In genomic region chr15:99970606-99971005, GRCm38 (mm10) we compare ENCODE assay signal across 18 mouse cellular contexts. TPM values are rescaled to one million over a fixed set of nuclear protein-coding genes. Genes with fewer than 3 reads are reported as not detected.
DNase-seq lines count a peak whose midpoint lies in the region; ATAC-seq lines count a peak whose summit lies in the region.
"Had no signal": no experiment of that assay in that cellular context is flagged by ENCODE, and none has a peak within 500 bp of the region (broad histone marks: within the 10 kb centered on the region; RNA-seq: fewer than 3 reads in every experiment).

No protein-coding gene starts in this region.

- no peak overlapping the region for H3K27ac ChIP-seq in heart, embryonic 12.5 days (ENCODE audit: poor library complexity, severe bottlenecking)
- no peak overlapping the region for H3K27ac ChIP-seq in hindbrain, embryonic 12.5 days
- H3K27ac ChIP-seq: hindbrain, embryonic 10.5 days had no signal

- H3K36me3 ChIP-seq in heart, embryonic 12.5 days: no peaks in the 10 kb centered on the region
- H3K36me3 ChIP-seq in hindbrain, embryonic 12.5 days: no peaks in the 10 kb centered on the region
- H3K36me3 ChIP-seq: hindbrain, embryonic 10.5 days had no signal

- intact Hi-C loops in heart, postnatal 10 days (cut with DNase I): no loop called here

- H3K4me1 ChIP-seq in heart, embryonic 12.5 days (replicated peaks): peaks cover 6% of the 10 kb centered on the region; the same call in 1 of the 2 replicates
- H3K4me1 ChIP-seq in hindbrain, embryonic 12.5 days: 0 out of 2 replicates have a peak, but pooled peaks cover 3% of the 10 kb centered on the region

- no peaks in the 10 kb centered on the region for H3K9me3 ChIP-seq in heart, embryonic 12.5 days (replicated peaks)
- H3K9me3 ChIP-seq in hindbrain, embryonic 12.5 days (replicated peaks): no peaks in the 10 kb centered on the region
- H3K9me3 ChIP-seq: hindbrain, embryonic 10.5 days; megakaryocyte, embryonic 14.5 days had no signal

- H3K27me3 ChIP-seq in heart, embryonic 12.5 days (replicated peaks): no peaks in the 10 kb centered on the region
- no peaks in the 10 kb centered on the region for H3K27me3 ChIP-seq in hindbrain, embryonic 12.5 days
- H3K27me3 ChIP-seq: megakaryocyte, embryonic 14.5 days had no signal

- H3K4me3 ChIP-seq in heart, embryonic 12.5 days: no peak overlapping the region
- H3K4me3 ChIP-seq in hindbrain, embryonic 12.5 days: no peak overlapping the region
- H3K4me3 ChIP-seq: hindbrain, embryonic 10.5 days; megakaryocyte, embryonic 14.5 days had no signal

- no peak overlapping the region for H3K4me2 ChIP-seq in heart, embryonic 12.5 days
- H3K4me2 ChIP-seq in hindbrain, embryonic 12.5 days (replicated peaks): no peak overlapping the region

- ATAC-seq in heart, embryonic 12.5 days (ENCODE audit: insufficient number of reproducible peaks, low FRiP score): no peak
- ATAC-seq in hindbrain, embryonic 12.5 days (ENCODE audit: low FRiP score): no peak

- peak; percentile 40 to 69 for DNase-seq in heart, adult 9 months (ENCODE audit: low spot score in 2 of 2)
- peak; percentile 13 for DNase-seq in layer of hippocampus, adult 9-11 months
- no peak for DNase-seq in layer of hippocampus, adult 8-10 months (ENCODE audit: low spot score in 2 of 2)
- DNase-seq in heart, postnatal 10 days: peak; percentile 27 to 34
- peak; percentile 60 for DNase-seq in lung, postnatal 36 days
- DNase-seq in yolk sac, embryonic 10.5 days (ENCODE audit: low spot score): no peak
- DNase-seq: adrenal gland, adult 2 months; cerebellum, adult 11 months; embryo, embryonic 11 days; thymus, postnatal 25 days had no signal

- 88% methylated on average over 1 of the region's 1 CpGs for WGBS in heart, embryonic 12.5 days
- WGBS in hindbrain, embryonic 12.5 days: 94% methylated on average over 1 of the region's 1 CpGs

- H3K9ac ChIP-seq in heart, embryonic 12.5 days: no peak overlapping the region
- H3K9ac ChIP-seq in hindbrain, embryonic 12.5 days: no peak overlapping the region

RNA-seq across cellular contexts. Expression of gene Larp4, which starts 0.7 kb away (rescaled TPM):
- polyA plus RNA-seq in heart, embryonic 12.5 days (2016; fragmentation: Nextera tagmentation; extraction: Ambion mirVana): 38.0 and 40.7 TPM in 2 replicates
- total RNA-seq in layer of hippocampus, adult 8-10 months (2022): 10 to 100 TPM; 47.8 to 60.3 (median 53.4) TPM
- total RNA-seq in heart, postnatal 10 days (2021): 10 to 100 TPM; 76.5 to 78.2 TPM
- polyA plus RNA-seq in hindbrain, embryonic 12.5 days (2016; fragmentation: Nextera tagmentation; extraction: Ambion mirVana): 31.2 and 34.5 TPM in 2 replicates

RNA-seq across cellular contexts. Expression of gene Fam186a, which starts 3.7 kb away (rescaled TPM):
- polyA plus RNA-seq in heart, embryonic 12.5 days (2016; fragmentation: Nextera tagmentation; extraction: Ambion mirVana): not detected in 2 replicates
- total RNA-seq in layer of hippocampus, adult 8-10 months (2022): under 1 TPM in 3 of 4 experiments, not detected in 1; 0.04 to 0.40 (median 0.07) TPM
- total RNA-seq in heart, postnatal 10 days (2021): not detected
- 0.03 TPM in 1 of 2 replicates, not detected in the other for polyA plus RNA-seq in hindbrain, embryonic 12.5 days (2016; fragmentation: Nextera tagmentation; extraction: Ambion mirVana)
- total RNA-seq: monocyte, adult 5-6 weeks; neutrophil, adult 5-6 weeks had no signal
- polyA plus RNA-seq: hindbrain, embryonic 10.5 days; large intestine, adult 2 months; limb, embryonic 11.5 days had no signal

Comparison
In these comparisons a context has a peak if more than half of its experiments do, and no peak if none do; other contexts are left out.
1. DNase-seq: peak in heart, adult 9 months (2 of 2), layer of hippocampus, adult 9-11 months (single experiment), heart, postnatal 10 days (2 of 2) and lung, postnatal 36 days (single experiment); none in layer of hippocampus, adult 8-10 months (0 of 2) and yolk sac, embryonic 10.5 days (single experiment).